9 mouse cellular contexts compared by ENCODE assay signal in genomic region chr13:71008216-71008615, GRCm38 (mm10).
DNase-seq lines count a peak whose midpoint lies in the region; ATAC-seq and TF ChIP-seq lines count a peak whose summit lies in the region.
"Had no signal": no experiment of that assay in that cellular context is flagged by ENCODE, and none has a peak within 500 bp of the region (broad histone marks: within the 10 kb centered on the region; RNA-seq: fewer than 3 reads in every experiment).

No protein-coding gene starts in this region.

- no peak overlapping the region for H3K4me3 ChIP-seq in gastrocnemius, adult 2 months
- no peak overlapping the region for H3K4me3 ChIP-seq in midbrain, embryonic 10.5 days
- H3K4me3 ChIP-seq in midbrain, embryonic 13.5 days (replicated peaks) = no peak overlapping the region
- no peak overlapping the region for H3K4me3 ChIP-seq in liver, postnatal 0 days (ENCODE audit: low read depth, low read length)
- H3K4me3 ChIP-seq: heart, embryonic 15.5 days had no signal

- H3K4me1 ChIP-seq in midbrain, embryonic 10.5 days = peaks cover 5% of the 10 kb centered on the region
- no peaks in the 10 kb centered on the region for H3K4me1 ChIP-seq in midbrain, embryonic 13.5 days (replicated peaks)
- H3K4me1 ChIP-seq in liver, postnatal 0 days (ENCODE audit: insufficient read depth) = peaks cover 4% of the 10 kb centered on the region; the same call in 1 of the 2 replicates
- H3K4me1 ChIP-seq: heart, embryonic 15.5 days had no signal

- no peak overlapping the region for H3K9ac ChIP-seq in midbrain, embryonic 13.5 days (replicated peaks)
- no peak overlapping the region for H3K9ac ChIP-seq in liver, postnatal 0 days (replicated peaks)
- H3K9ac ChIP-seq: heart, embryonic 15.5 days had no signal

- H3K9me3 ChIP-seq in midbrain, embryonic 10.5 days (replicated peaks) = no peaks in the 10 kb centered on the region
- H3K9me3 ChIP-seq in midbrain, embryonic 13.5 days = no peaks in the 10 kb centered on the region
- no peaks in the 10 kb centered on the region for H3K9me3 ChIP-seq in liver, postnatal 0 days (ENCODE audit: low read length)
- H3K9me3 ChIP-seq: heart, embryonic 15.5 days had no signal

- peak; percentile 45 for TF ChIP-seq CTCF in gastrocnemius, adult 2 months (IDR thresholded peaks at IDR 0.05)
- peak; percentile 51 for TF ChIP-seq CTCF in liver, postnatal 0 days (IDR thresholded peaks at IDR 0.05; ENCODE audit: low read depth)

- no peak overlapping the region for H3K4me2 ChIP-seq in midbrain, embryonic 13.5 days (replicated peaks)
- no peak overlapping the region for H3K4me2 ChIP-seq in liver, postnatal 0 days (ENCODE audit: low read depth, low read length)
- H3K4me2 ChIP-seq: heart, embryonic 15.5 days had no signal

- H3K27ac ChIP-seq in gastrocnemius, adult 2 months = no peak overlapping the region
- no peak overlapping the region for H3K27ac ChIP-seq in midbrain, embryonic 10.5 days (replicated peaks)
- H3K27ac ChIP-seq in midbrain, embryonic 13.5 days = no peak overlapping the region
- no peak overlapping the region for H3K27ac ChIP-seq in liver, postnatal 0 days (ENCODE audit: low read depth)
- H3K27ac ChIP-seq: heart, embryonic 15.5 days had no signal

- no peak for DNase-seq in gastrocnemius, adult 2 months
- DNase-seq in gastrocnemius, postnatal 14 days = no peak
- peak; percentile 33 for DNase-seq in midbrain, embryonic 10.5 days (ENCODE audit: low spot score)
- peak; percentile 87 for DNase-seq in embryo, embryonic 11 days
- no peak for DNase-seq in liver, postnatal 0 days
- no peak for DNase-seq in urinary bladder, adult 18-20 months (ENCODE audit: low spot score in 2 of 2)

- H3K36me3 ChIP-seq in midbrain, embryonic 10.5 days = no peaks in the 10 kb centered on the region
- H3K36me3 ChIP-seq in midbrain, embryonic 13.5 days = no peaks in the 10 kb centered on the region
- H3K36me3 ChIP-seq in liver, postnatal 0 days (replicated peaks; ENCODE audit: insufficient read depth, low read length) = no peaks in the 10 kb centered on the region
- H3K36me3 ChIP-seq: heart, embryonic 15.5 days had no signal

- no peak for TF ChIP-seq EP300 in liver, postnatal 0 days (IDR thresholded peaks at IDR 0.05; ENCODE audit: low read depth)

- H3K27me3 ChIP-seq in midbrain, embryonic 10.5 days (ENCODE audit: low read depth, poor library complexity, severe bottlenecking) = no peaks in the 10 kb centered on the region
- peaks cover 18% of the 10 kb centered on the region for H3K27me3 ChIP-seq in midbrain, embryonic 13.5 days
- no peaks in the 10 kb centered on the region for H3K27me3 ChIP-seq in liver, postnatal 0 days (ENCODE audit: insufficient read depth, low read length)
- H3K27me3 ChIP-seq: heart, embryonic 15.5 days had no signal

- no peak for ATAC-seq in midbrain, embryonic 13.5 days
- no peak for ATAC-seq in liver, postnatal 0 days
- no peak for ATAC-seq in megakaryocyte, adult 5-6 weeks (ENCODE audit: poor library complexity, severe bottlenecking)

- 23% methylated on average over 3 of the region's 3 CpGs for WGBS in midbrain, embryonic 10.5 days
- 15% methylated on average over 3 of the region's 3 CpGs for WGBS in midbrain, embryonic 13.5 days
- WGBS in liver, postnatal 0 days (ENCODE audit: insufficient replicate concordance) = 22% methylated on average over 3 of the region's 3 CpGs

- intact Hi-C loops in gastrocnemius, adult 2 months (cut with DNase I) = loop anchor here (5.0 to 10.0 kb wide), 2 partner anchors 163 to 361 kb away; partner anchors contain the start of gene Adamts16
- intact Hi-C loops in gastrocnemius, postnatal 14 days (cut with DNase I; ENCODE audit: low total_unique reads) = no loop called here

Comparison
In these comparisons a context has a peak if more than half of its experiments do, and no peak if none do; other contexts are left out.
1. DNase-seq: peak in midbrain, embryonic 10.5 days (single experiment) and embryo, embryonic 11 days (single experiment); none in gastrocnemius, adult 2 months (single experiment), gastrocnemius, postnatal 14 days (single experiment), liver, postnatal 0 days (single experiment) and urinary bladder, adult 18-20 months (0 of 2).